Mouse (Mus musculus): ENCODE data around the gene Szt2.

Szt2 gene

DNA sequence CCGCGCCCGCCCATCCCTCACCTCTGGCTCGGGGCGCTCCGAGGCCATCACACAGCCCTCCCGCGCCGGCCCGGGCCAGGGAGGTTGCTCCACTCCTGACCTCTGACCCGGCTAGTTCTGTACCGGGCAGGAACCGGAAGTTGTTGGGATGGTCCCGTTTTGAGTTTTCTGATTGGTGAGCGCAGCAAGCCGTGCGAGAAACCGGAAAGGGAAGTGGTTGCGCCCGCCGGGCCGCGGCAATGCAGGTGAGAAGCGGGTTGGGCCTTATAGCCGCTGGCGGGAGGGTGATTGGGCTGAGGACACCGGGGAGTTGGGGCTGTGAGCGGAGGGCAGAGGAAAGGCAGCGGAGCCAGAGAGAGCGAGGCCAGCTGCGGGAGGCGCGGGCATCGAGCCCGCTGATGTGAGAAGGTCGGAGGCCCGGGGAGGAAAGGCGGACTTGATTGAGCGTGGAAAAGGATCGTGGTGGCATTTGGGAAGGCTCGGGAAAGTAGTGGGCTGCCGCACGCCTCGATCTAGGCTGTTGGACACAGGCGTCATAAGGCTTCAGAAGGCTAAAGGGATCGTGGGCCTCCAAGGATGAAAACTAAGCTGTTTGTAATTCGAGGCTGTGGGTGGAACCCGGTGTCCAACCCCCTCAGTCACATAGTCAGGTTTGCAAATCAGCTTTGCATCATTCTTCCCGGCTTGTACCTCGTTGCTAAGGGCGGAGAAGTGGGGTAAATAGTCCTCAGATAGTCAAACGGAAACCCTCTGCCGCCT is at the start of gene Szt2, which contains the start of gene Med8:
Gene Szt2 (minus strand): TSS at position 132 of the 759 bp plus-strand sequence.
Gene Med8 (plus strand): TSS at position 196 of the 759 bp plus-strand sequence.
- DNase-seq = peak; percentile 91

DNA sequence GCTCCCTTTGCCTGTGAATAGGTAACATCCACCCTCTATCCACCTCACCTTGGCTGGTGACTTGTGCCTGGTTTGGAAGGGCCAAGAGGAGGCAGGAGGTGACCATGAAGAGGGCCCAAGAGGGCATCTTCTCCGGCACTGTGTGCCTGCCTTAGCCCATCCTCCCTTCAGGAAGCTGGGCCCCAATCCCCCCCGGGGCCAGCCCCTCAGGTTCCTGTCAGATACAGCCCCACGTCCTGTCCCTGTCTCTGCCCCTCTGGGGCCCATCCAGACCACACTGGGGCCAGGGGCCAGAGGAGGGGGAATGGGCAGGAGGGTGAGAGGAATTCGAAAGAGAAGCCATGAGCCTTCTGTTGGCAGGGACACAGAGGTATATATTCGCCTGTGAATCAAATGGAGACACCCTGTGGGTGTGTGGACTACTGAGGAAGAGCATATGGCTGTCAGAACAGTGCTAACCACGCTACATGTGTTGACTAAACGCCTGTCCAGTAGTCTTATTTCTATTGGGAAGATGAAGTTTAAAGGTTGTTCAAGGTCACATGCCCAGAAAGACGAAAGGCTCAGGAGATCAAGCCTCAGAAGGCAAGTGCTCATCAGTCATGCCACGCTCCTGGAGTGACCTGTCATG is 48.4 kb upstream of the Szt2 start, which contains the start of gene Mpl:
Gene Mpl (minus strand): TSS at position 169 of the 631 bp plus-strand sequence.
- DNase-seq = no peak

DNA sequence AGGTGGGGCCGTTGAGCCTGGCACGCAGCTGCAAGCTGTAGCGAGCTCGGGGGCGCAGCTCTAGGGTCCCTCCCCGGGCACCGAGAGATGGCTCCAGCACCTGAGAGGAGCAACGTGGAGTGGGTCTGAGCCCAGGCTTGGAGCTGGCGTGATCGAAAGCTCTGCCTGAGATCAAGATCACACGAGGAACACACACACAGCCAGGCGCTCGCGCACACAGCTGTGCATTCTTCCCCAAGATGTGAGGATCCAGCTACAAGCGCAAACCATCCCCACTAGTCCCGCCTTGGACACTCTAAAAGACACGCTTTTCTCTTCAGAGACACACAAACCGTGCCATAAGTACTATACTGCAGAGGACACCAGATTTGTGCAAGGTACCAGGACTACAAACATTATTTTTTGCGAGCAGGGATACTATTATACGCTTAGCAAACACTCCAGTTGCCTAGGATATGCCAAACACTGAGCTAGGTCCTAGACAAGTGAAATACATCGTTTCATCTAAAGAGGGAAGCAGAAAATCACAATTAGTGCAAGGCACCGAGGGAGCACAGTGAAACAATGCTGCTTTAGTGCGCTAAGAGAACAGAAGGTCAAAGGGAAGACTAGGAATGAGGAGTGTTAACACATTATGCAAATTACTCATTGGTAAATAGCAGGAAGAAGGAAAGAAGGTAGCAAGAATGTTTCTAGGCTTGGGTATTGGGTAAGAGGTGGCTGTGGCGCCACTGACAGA is 37.5 kb upstream of the Szt2 start:
- no peak for DNase-seq

DNA sequence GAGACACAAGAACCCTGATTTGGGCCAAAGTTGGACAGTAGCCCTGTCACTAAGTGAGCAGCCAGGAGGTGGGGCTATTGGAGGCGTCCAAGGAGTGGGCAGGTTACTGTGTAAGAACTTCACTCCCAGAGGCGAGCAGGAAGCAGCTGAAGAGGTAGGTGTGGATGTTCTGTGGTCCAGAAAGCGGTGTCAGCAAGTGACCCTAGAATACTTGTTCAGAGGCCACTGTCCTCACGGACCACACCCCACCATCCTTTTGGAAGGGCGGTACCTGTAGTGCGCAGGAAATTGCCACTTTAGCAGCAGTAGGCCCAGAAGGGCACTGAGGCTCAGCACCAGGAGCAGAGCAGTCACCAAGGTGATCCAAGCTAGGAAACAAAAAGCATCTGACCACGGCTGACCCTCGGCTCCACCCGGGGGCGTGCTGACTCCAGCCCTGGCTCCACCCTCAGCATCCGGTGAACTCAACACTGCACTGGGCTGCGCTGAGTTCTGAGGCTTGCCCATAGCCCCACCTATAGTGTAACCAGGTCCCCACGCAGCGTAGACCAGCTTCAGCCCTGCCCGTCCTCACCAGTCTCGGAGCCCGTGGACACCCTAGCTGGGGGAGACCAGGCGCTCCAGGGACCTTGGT is 36.8 kb upstream of the Szt2 start:
- DNase-seq = no peak

DNA sequence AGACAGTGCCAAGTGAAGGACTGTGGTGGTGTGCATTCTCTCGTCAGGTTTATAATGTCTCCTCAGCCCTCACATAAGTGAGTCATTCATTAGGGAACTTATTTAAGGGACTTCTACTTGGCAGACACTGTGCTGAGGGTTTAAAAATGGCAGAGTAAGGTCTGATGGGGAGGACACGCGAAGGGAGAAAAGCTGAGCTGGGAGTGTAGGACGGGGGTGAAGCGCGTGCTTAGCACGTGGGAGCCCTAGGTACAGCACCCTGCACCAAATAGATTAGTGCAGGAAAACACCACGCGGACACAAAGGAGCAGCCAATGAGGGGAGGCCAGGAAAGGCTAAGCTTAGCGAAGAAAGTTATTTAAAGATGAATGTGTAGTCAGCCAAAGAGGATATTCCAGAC is 36.0 kb upstream of the Szt2 start:
- no peak for DNase-seq

DNA sequence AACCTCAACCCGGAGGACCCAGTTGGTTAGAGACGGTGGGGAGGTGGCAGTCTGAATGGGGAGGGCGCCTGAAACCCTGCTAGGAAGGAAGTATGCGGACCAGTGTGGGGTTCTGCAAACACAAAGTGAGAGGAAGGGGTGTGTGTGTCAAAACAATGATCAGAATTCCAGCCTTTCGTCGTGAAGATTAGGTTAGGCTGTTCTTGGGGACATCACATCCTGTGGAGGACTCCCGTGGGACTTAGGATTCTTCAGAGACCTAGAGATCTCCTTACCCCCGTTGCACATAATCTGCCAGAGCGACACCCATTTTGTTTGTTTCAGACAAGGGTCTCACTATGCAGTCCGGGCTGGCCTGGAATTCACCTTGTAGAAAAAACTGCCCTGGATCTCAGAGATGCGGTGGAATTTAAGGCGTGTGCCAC is 28.8 kb upstream of the Szt2 start:
- peak; percentile 46 for DNase-seq

DNA sequence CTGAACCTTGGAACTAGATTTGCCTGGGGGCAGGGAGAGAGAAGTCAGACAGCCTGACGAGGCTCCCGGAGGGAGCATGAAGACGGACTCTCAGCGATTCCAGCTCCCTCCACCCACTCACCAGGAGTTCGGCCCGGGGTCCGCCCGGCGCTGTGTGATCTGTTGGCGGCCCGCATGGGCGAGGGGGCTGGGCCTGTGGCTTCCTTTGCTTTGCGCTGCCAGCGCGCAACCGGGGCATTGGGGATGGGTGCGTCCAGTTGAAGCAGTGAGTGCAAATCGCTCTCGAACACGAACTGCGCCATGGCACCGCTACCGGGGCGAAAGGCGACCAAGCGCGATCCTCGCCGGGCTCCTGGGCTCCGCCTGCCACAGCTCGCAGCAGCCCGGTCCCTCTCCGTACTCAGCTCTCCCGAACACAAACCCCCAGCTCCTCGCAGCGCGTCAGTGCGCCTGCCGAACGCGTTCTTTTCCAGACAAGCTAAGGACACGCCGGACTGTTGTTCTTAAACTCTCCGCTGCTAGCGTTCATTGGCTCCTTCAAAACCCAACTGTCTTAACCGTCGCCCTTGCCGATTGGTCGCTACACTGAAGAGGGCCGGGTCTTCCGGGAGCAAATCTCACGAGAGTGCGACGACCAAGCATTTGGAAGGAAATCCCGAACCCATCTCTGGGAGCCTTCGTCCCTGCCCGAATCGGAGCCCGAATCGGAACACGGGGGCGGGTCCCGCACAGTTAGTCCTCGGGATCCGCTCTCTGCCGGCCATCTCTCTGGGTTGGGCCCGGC is 27.9 kb upstream of the Szt2 start, which contains the start of gene Cdc20:
Gene Cdc20 (minus strand): TSS at position 533 of the 784 bp plus-strand sequence.
- peak; percentile 93 for DNase-seq

DNA sequence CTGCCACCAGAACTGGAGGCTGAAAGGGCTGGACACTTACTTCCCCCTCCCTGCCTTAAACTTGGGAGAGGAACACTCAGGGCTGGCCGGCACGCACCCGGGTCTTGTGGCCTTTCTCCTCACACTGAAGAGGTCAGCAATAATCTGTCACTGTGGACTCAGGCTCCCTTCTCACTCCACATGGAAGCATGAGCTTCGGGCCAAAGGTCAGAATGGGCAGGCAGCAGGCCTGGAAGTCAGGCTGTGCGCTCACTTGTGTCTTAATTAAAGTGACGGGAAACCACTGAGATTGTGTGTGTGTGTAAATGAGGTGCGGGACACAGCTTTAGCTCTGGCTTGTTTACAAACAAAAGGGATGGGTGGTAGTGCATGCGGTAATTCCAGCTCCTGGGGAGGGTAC is 23.3 kb upstream of the Szt2 start:
- no peak for DNase-seq

DNA sequence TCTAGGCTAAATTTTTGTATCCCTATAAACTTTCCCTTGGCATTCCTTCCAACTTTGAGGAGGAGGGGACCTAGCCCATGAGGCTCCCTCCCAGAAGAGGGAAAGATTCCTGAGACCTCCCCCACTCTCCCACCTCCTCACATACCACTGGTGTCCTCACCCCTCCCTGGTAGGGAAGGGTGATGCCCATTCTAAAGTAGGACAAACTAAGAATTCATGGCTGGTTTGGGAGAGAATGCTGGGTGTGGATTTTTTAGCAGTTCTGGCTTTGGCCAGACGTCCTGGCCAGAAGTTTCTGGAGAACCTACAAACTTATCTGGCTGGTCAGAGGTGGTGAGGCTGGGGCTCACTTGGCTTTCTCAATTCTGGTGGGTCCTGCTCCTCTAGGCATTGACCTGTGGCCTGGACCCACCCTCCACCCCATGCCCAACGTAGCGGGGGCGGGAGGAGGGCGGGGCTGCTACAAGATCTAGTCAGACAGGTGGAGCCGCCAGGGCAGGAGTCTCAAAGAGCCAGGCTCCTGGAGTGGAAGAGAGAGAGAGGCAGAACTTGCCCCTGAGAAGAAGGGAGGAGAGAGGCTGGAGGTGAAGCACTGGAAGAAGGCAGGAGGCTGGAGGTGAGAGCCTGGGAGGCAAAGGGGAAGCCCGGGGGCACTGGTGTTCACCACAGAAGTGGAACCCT is 20.3 kb upstream of the Szt2 start:
- peak; percentile 83 for DNase-seq

DNA sequence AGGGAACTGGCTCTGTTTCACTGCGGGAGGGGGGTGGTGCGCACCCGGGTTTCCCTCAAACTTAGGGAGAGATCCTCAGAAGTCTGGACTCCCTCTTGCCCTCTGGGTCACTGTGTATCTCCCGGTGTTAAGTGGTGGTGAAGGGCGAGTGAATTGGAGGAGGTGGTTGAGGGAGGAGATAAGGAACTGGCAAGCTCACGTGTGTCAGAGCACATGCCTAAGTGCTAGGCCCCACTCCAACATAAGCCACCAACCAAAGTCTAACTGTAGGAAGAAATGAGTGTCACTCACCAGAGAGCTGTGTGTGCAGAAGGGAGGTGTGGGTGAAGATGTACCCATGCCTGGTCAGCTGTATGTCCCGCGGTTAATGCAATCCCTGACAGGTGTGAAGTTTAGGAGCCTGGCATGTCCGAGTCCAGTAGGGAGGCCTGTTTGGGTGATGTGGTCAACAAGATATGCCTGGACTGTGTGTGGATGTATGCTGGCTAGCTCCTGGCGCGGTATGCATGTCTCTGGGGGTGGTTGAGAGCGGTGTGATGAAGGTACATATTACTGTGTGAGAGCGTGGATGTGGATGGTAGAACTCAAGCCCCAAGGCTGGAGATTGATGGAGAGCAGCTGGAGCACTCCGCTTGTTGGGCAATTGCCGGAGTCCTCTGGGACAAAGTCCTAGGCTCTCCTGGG is 19.6 kb upstream of the Szt2 start:
- peak; percentile 57 for DNase-seq

DNA sequence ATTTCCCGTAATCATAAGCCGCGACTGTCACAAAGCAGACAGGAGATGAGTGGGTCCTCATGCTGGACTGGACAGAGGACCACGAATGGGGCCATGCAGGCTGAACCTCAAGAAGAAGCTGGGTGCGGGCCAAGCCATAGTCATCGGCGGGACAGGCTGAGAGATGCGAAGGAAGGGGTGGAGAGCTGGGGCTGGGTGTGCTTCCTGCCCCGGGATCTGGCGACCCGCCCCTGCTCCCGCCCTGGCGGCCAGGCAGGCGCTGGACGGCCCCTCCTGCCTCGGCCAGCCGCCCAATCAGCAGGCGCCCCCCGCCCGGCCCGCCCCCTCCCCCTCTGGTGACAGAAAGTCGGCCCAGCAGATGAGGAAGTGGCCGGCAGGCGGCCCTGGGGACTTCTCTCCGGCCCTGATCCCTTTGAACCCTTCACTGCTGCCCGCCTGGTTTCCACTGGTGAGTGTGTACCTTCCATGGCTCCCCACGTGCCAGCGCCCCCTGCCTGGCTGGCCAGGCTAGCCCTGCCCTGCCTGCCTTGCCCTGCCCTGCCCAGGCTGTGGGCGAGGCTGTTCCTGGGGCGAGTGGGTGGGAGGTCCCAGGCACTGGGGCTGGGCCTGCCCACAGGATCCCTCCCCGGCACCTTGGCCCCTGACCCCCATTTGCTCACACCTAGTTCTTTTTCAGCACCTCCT is 18.8 kb upstream of the Szt2 start, which contains the start of gene Elovl1:
Gene Elovl1 (plus strand): TSS at position 326 of the 684 bp plus-strand sequence.
- peak; percentile 94 for DNase-seq

DNA sequence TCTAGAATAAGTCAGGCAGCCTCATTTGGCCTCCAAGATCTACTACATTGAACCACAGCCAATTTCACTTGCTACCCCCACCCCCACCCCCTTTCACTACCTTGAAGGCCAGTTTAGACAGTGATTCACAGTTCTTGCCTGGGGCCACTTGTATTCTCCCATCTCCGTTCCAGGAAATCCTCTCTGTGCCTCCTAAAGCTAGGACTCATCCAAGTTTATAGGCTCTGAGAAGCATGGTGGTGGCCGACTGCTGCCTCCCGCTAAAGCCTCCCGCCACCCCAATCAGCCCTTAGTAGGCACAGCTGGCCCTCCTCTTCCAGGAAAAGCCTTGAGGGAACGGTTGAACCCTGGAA is 18.3 kb upstream of the Szt2 start:
- no peak for DNase-seq

DNA sequence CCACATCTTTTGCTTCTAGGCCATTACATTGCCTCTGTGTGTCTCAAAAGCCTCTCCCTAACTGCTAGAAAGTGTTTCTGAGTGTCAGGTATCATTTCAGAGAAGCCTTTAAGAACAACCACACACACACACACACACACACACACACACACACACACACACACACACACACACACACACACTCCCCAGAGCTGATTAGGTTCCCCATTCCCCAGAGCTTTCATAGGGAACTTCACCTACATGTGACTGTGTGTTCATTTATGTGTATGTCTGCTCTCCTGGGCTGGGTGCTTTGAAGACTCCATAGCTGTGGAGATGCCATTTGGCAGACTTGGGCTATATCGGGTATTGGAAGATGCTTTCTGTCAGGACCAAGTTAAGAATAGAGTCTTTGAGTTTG is 16.3 kb upstream of the Szt2 start:
- DNase-seq = no peak

DNA sequence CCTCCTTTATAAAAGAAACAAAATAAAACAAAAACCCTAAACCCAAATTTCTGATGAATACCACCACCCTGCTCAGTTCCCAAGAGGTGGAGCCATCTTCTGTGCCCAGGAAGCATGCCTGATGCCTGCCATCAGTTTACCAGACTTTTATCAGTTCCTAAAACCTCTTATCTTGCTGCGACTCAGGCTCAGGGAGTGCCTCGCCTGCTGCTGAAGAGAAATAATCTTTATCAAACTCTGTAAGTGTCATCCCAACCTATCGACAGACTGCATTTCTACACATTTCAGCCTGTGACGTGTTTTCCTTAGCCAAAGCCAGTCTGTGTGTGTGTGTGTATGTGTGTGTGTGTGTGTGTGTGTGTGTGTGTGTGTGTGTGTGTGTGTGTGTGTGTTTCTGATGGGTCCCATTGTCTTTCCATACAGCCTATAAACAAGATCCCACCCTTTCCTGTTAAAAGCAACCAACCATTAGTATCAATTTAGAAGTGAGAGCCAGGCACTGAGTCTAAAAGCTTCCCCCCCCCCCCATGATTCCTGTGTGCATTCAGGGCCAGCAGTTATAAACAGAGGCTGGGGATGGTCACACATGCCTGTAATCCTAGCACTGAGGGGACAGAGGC is 15.6 kb upstream of the Szt2 start:
- peak; percentile 75 for DNase-seq

DNA sequence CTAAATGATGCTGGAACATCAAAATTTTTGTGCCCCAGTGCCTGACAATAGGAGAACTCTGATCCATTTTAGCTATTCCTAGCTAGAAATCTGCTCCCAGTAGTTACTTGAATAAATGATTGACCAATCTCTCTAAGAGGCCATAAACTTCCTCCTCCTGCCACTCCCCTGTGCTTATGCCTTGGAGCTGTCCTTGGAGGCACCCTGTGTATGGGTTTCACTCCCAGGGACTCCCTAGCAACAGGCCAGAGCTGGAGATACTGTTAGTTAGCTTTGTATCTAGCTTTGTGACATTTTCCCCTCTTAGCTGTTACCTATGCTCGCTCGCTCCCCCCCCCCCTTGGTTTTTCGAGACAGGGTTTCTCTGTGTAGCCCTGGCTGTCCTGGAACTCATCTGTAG is 12.3 kb upstream of the Szt2 start:
- no peak for DNase-seq

DNA sequence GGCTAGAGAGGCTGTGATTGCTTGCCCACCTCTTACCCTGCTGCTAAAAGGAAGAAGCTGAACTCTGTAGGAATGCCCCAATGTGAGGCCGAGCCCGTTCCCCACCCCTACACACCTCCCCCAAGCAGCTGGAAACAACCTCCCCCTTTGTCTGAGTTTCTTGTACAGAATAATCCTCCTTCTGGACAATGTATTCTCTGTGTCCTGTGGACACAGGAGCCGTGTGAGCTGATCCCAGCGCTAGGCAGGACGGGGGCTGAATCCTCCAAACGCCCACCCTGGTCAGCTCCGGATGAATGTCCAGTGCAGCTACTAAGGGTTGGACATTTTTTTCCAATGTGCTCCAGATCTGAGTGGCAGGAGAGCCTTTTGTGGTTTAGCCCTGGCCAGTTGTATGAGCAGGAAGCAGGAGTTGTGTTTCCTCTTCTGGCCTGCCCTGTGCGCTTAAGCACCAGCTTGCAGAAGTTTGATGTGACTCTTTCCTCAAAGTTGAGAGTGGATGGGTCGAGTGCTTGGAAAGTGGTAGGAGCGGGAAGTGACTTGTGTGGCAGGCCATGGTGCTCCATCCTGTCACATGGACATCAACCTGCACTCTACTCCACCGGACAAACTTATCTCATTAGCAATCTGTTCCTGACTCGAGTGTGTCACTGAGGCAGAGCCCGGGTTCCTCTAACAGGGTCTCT is 8.2 kb upstream of the Szt2 start:
- no peak for DNase-seq

DNA sequence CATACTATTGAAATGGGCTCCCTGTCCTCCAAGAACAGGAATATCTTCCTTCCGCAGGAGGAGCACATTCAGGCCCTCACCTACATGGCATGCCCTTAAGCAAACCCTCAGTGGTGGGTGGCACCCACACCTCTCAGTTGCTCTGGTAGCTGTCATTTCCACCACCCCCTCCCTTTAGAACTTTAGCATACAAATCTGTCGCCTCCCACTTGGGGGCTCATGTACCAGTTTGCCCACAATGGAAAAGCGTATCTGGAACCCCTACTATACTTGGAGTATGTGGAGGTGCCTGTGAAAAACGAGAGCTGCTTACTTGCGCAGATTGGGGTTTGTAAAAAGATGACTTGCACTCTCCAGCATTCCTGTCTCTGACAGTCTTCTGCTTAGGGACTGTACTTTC is 7.3 kb upstream of the Szt2 start:
- DNase-seq = no peak

DNA sequence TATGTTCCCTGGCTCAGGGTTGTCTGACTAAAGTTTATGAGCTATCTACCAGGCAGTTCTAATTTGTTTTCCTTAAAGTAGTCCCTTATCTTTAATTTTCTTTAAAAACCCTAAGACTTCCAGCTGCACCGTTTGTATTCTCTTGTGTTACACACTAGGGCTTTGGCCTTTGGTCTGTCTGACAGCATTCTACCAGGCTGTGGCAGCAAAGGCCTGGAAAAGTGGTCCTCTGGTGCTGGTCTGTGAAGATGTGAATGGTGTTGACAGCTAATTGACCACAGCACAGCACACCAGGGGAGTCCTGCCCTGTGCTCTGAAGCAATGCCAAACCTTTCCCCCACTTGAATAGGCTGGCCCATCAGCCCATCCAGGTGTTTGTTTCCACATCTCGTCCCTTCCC is 6.7 kb upstream of the Szt2 start:
- DNase-seq = no peak

DNA sequence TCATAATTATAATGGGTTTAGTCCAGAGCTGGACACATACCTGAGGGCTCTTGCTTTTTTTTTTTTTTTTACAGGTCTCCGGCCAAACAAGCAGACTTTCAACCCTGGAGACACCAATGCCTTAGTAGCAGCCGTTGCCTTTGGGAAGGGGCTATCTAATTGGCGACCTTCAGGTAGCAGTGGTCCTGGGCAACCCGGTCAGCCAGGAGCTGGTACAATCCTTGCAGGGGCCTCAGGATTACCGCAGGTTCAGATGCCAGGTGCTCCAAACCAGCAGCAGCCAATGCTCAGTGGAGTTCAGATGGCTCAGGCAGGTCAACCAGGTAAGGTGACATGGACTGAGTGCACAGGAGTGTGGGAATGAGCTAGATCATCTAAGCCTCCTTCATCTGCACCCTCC is 4.5 kb upstream of the Szt2 start:
- DNase-seq = no peak

All from liver (tissue).